Mouse (Mus musculus) ES-E14 (cell line): Measurements from ENCODE around the gene Thap8. TPM values are rescaled to one million over a fixed set of nuclear protein-coding genes. Genes with fewer than 3 reads are reported as not detected.

Source experiments
- DNase-seq: peaks from one replicate; pipeline ENCODE4 v3.0.0-alpha.2; 2013; ENCODE audit warnings: low read depth, low spot score
- H3K27ac ChIP-seq: 2 replicates; pipeline ENCODE4 v1.5.1; 2012; ENCODE audit warnings: low read depth, mild to moderate bottlenecking, low read length, moderate library complexity, mixed read lengths; ENCODE audit not compliant: poor library complexity, insufficient read depth, severe bottlenecking
- H3K36me3 ChIP-seq: 2 replicates; pipeline ENCODE4 v1.6.1; 2012; ENCODE audit warnings: mild to moderate bottlenecking, low read length, moderate library complexity, mixed read lengths; ENCODE audit not compliant: control insufficient read depth, poor library complexity, insufficient read depth, severe bottlenecking
- H3K4me1 ChIP-seq, 2 experiments: fragments of 150-350 bp in 1 of 2; sonication (generic) in 1 of 2; 2 replicates each; pipeline ENCODE4 v1.6.1; 2012; ENCODE audit warnings: low read length in 2 of 2, mild to moderate bottlenecking in 1 of 2, mixed read lengths in 1 of 2; ENCODE audit not compliant: control insufficient read depth in 2 of 2, insufficient read depth in 2 of 2, poor library complexity in 1 of 2
- H3K4me3 ChIP-seq, 2 experiments: fragments of 150-350 bp in 1 of 2; sonication (generic) in 1 of 2; 2 replicates each; pipeline ENCODE4 v1.5.1; 2012; ENCODE audit warnings: low read length in 2 of 2, low read depth in 1 of 2, mild to moderate bottlenecking in 1 of 2, mixed read lengths in 1 of 2; ENCODE audit not compliant: insufficient read depth in 1 of 2, poor library complexity in 1 of 2, severe bottlenecking in 1 of 2
- H3K9ac ChIP-seq: 2 replicates; pipeline ENCODE4 v1.6.1; 2012; ENCODE audit warnings: low read depth, mild to moderate bottlenecking, low read length, mixed read lengths; ENCODE audit not compliant: poor library complexity, insufficient read depth, severe bottlenecking
- H3K9me3 ChIP-seq: fragments of 150-350 bp; sonication (generic); 2 replicates; pipeline ENCODE4 v1.6.1; 2012; ENCODE audit warnings: low read depth, mild to moderate bottlenecking, low read length; ENCODE audit not compliant: control insufficient read depth, insufficient read depth
- CHD2 ChIP-seq: IDR thresholded peaks from 2 replicates; pipeline ENCODE4 v1.6.1; 2014; ENCODE audit warnings: mild to moderate bottlenecking, low read depth, low read length, inconsistent platforms
- HCFC1 ChIP-seq: IDR thresholded peaks from 2 replicates; pipeline ENCODE4 v1.6.1; 2012; ENCODE audit warnings: low read length, inconsistent platforms, borderline replicate concordance; ENCODE audit not compliant: insufficient read depth
- MAFK ChIP-seq: IDR thresholded peaks from 2 replicates; pipeline ENCODE4 v1.6.1; 2014; ENCODE audit warnings: mild to moderate bottlenecking, low read depth, low read length, inconsistent platforms; ENCODE audit not compliant: insufficient read depth
- ZC3H11A ChIP-seq: IDR thresholded peaks from 2 replicates; pipeline ENCODE4 v1.6.1; 2012; ENCODE audit warnings: low read depth, mild to moderate bottlenecking, inconsistent platforms, low read length, borderline replicate concordance
- ZNF384 ChIP-seq: IDR thresholded peaks from 2 replicates; pipeline ENCODE4 v1.6.1; 2012; ENCODE audit warnings: low read depth, low read length, inconsistent platforms
- in situ Hi-C, 2 experiments: fragments of 600-800 bp; cut with MboI; formaldehyde crosslinking; loops; one replicate each; pipeline ENCODE4 v1.15.1; 2025; ENCODE audit warnings: low sequenced_read_pairs in 2 of 2, inconsistent platforms in 1 of 2; ENCODE audit not compliant: unreplicated experiment in 2 of 2
- total RNA-seq: library from RNA; depleted of rRNA; stranded (reverse); fragments of 300-350 nt; gene quantifications from 2 replicates; pipeline ENCODE4 v1.2.3, GENCODE M21; 2012

Gene Thap8
- total RNA-seq, 1 experiment, result 1.2 TPM

GRCm38 (mm10) chr7:30313666-30314320 lies 33.9 kb downstream of the Thap8 start:
- in situ Hi-C loops, result no loop called here
- TF ChIP-seq ZC3H11A (no peak), CHD2 (no peak), MAFK (no peak), HCFC1 (no peak), ZNF384 (no peak)
- Histone ChIP-seq H3K4me1 (peaks cover 5 to 10% of the 10 kb centered on the region in 2 experiments; a peak in 2 of 4 replicates), H3K27ac (no peak overlapping the region), H3K9me3 (no peaks in the 10 kb centered on the region), H3K4me3 (peak overlapping the region; percentile 33 to 37; a peak in 2 of 4 replicates), H3K36me3 (peaks cover 2% of the 10 kb centered on the region; the same call in 1 of the 2 replicates), H3K9ac (no peak overlapping the region)
- DNase-seq, result no peak

DNA sequence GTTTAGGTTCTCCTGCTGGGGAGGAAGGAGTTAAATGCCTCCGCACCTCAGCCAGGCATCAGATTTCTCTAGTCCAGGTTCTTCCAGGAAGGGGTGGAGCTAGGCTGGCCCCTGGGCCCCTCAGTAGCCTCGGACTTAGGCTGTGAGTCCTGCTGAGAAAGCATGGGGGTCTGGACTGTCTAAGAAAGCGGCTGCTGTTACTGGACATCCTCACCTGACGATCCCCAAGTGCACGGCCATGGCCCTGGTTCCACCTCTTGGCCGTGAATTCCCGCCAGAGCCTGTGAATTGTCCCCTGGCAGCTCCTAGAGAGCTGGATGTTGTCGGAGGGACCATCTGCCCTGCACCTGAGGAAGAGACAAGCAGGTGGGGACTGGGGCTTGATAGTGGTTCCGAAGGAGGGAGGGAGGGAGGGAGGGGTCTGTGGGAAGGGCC lies 34.8 kb downstream of the Thap8 start, which contains the start of gene Syne4:
TSS of gene Syne4 (plus strand) at position 87 of the 435 bp plus-strand sequence.
- Histone ChIP-seq H3K9me3 (no peaks in the 10 kb centered on the region), H3K36me3 (peaks cover 2% of the 10 kb centered on the region; the same call in 1 of the 2 replicates), H3K4me1 (peaks cover 3 to 7% of the 10 kb centered on the region in 2 experiments; a peak in 2 of 4 replicates), H3K9ac (peak within 1 kb of the TSS; percentile 76), H3K27ac (0 out of 2 replicates have a peak within 1 kb of the TSS, but pooled peaks have one; percentile 6), H3K4me3 (peak within 1 kb of the TSS; percentile 68 to 78)
- TF ChIP-seq CHD2 (no peak), MAFK (no peak), ZC3H11A (no peak), HCFC1 (no peak), ZNF384 (no peak)
- in situ Hi-C loops, result no loop called here
- no peak for DNase-seq

- Histone ChIP-seq H3K36me3 (peaks cover 5% of the 10 kb centered on the region; the same call in 1 of the 2 replicates), H3K9ac (no peak overlapping the region), H3K27ac (no peak overlapping the region), H3K4me1 (peaks cover 0 to 6% of the 10 kb centered on the region in 2 experiments; a peak in 2 of 4 replicates), H3K9me3 (no peaks in the 10 kb centered on the region), H3K4me3 (peak overlapping the region; percentile 68 to 78; a peak in 3 of 4 replicates)
- in situ Hi-C loops, result no loop called here
- no peak for TF ChIP-seq HCFC1
- no peak for TF ChIP-seq ZNF384
- TF ChIP-seq ZC3H11A, result no peak
- TF ChIP-seq MAFK, result no peak
- TF ChIP-seq CHD2, result no peak
- DNase-seq, result no peak
Observed at GRCm38 (mm10) chr7:30315559-30316529, 36.0 kb downstream of the Thap8 start.

DNA sequence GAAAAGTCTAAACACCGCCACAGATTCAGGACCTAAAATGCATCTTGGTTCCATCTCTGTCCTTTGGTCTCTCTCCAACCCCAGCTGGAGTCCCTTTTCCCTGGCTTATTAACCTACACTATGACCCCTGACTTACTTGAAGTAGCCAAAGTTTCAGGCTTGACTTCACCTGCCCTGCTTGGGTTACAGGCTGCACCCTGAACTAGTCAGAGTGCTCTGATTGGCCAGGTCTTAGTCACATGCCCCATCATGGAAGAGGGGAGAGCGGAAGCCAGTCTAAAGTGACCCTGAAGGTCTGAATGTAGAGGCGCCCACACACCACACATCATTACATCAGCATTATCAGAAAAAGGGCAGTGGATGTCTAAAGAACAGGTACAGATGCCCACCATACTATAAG lies 38.2 kb downstream of the Thap8 start:
- TF ChIP-seq HCFC1, result no peak
- TF ChIP-seq ZNF384, result no peak
- no peak for TF ChIP-seq ZC3H11A
- no peak for TF ChIP-seq MAFK
- TF ChIP-seq CHD2, result no peak
- in situ Hi-C loops, result no loop called here
- peaks cover 4 to 7% of the 10 kb centered on the region in 2 experiments; a peak in 3 of 4 replicates for H3K4me1 ChIP-seq

More for the DNA sequence above, 38.2 kb downstream of the Thap8 start:
- Histone ChIP-seq H3K4me3 (no peak overlapping the region), H3K9me3 (no peaks in the 10 kb centered on the region), H3K36me3 (peaks cover 5% of the 10 kb centered on the region; the same call in 1 of the 2 replicates), H3K9ac (no peak overlapping the region), H3K27ac (no peak overlapping the region)
- no peak for DNase-seq
